Mouse (Mus musculus): Measurements from ENCODE around the gene Mri1. TPM values are rescaled to one million over a fixed set of nuclear protein-coding genes. Genes with fewer than 3 reads are reported as not detected.

The Mri1 gene
- 10 to 100 TPM; 12.3 to 34.7 TPM for polyA plus RNA-seq (2012; fragmentation: generic; extraction: Trizol)

DNA sequence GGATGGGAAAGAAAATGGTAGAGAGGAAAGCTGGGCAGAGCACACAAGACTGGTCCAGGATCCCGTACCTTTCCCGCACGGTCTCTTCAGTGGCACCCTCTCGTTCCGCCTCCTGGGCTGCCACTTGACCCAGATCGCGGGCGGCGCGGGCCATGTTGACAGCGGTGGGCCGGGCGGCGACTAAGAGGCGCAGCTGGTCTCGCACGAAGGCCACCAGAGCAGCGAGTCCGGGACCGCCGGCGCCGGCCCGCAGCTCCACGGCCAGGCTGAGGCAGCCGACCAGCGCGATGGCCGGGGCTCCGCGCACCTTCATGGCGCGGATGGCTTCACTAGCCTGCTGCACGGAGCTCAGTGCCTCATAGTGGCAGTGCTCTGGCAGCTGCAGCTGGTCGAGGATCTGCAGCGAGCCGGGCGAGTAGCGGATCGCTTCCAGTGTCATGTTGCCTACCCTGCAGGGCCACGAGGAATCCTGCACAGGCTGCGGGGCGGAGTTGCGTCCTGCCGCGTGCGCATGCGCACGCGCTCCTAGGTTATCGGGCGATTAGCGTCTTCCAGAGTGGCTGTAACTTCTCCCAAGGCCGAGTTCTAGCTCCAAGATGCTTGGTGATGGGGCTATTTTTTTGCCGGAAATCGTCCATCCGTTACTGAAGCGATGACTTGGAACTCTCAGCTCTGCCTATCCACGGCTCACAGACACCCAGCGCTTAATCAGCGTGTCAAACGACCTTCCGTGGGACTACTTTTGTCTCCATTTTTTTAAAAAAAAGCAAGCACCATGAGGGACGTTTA, at the start of gene Mri1:
Mri1 (minus strand) TSS at position 505 of the 789 bp plus-strand sequence.

DNA sequence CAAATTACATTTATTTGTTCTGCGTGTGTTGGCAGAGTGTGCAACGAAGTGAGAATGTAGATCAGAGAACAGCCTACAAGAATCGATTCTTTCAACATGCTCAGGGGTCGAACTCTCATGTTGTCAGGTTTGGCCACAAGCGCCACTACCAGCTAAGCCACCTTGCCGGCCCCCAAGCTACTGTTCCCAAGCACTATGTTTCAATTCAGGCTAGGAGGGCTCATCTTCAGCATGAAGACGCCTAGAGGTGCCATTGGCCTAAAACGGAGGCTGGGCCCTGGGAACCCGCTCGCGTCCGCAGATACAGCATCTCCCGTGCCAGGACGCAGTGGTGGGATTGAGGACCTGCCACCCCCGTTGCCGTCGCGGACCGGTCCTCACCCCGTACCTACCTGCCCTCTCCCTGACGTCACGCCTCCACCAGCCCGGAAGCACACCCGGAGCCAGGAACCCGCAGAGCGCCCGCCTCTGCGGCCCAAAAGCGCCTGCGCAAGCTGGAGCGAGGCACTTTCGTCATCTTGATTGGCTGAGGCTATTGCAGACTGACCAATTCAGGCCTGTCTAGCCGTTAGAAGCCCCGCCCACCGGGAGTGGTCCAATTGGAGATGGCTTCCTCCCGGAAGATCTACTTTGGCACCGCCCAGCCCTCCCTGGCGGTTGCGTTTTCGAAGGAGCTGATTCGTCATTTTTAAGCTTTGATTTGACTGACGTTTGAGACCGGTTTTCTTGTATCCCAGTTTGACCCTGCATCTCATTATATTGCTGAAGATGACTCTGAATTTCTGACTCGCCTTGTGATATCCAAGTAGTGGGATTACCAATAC, 13.0 kb upstream of the Mri1 start, which contains the start of gene Ccdc130:
Ccdc130 (minus strand) TSS at position 431 of the 824 bp plus-strand sequence.

DNA sequence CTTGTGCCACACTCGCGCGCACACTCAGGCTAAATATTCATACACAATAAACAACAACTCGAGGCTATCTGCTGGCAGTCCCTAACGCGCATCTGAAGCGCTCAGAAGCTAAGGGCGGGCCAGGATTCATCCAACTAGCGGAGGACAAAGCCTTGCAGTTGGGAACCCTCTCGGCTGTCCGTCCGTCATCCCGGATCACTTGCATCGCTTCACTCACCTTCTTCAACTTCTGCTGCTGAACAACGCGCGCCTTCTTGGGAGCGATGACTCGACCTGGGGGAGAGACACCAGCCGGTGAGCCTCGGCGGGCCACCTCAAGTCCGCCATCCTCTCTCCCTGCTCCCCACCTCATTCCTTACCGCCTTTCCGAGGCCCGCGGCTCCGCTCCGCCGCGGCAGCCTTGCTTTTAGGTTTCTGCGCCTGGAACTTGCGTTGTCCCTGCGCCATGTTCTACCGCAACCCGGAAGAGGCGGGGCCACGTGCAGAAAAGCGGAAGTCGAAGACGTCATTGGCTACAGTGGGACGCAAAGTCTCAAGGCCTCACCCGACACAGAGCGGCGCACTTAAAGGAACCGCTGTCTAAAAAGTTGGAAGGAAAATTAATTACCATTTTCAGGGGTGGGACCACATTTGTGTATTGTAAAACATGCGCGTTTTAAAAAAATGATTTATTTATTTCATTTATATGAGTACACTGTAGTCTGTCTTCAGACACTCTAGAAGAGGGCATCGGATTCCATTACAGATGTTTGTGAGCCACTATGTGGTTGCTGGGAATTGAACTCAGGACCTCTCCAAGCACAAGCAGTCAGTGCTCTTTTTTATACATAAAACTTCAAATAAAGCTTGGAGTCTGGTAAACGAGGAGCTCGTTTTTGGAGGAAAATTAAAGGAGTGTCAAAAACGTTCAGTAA, 7.6 kb downstream of the Mri1 start, which contains the start of gene D8Ertd738e:
D8Ertd738e (minus strand) TSS at position 463 of the 914 bp plus-strand sequence.

DNA sequence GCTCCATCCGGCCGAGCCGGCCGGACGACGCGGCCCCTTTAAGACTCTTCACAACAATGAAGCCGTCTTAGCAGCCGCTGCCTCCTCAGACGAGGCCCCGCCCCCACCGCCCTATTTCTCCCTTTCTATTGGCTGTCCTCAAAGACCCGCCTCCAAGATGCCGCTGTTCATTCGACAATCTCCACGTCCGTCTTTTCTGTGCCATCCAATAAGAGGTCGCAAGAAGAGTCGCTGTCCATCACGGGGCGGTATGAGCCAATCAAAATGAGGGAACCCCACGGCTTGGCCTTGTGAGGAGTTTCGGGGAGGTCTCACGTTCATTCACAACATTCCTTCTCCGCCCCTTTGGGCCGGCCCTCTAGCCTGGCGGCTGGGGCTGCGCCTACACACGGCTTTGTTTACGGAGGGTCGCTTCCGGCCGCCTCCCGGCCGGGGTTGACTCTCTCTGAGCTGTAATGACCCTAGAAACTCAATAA, 20.1 kb downstream of the Mri1 start, which contains the start of gene Zswim4:
Zswim4 (minus strand) TSS at position 58 of the 476 bp plus-strand sequence.

Other genes with a start within 250 kb of the Mri1 start
- 1 to 10 TPM in 1 of 2 experiments, under 1 TPM in 1; 0.66 to 3.2 TPM for gene 2210011C24Rik, start 245.2 kb downstream of the Mri1 start, polyA plus RNA-seq (2012; fragmentation: generic; extraction: Trizol)
- gene Palm3, start 235.9 kb downstream of the Mri1 start, polyA plus RNA-seq (2012; fragmentation: generic; extraction: Trizol): under 1 TPM; 0.08 to 0.14 TPM
- under 1 TPM in 1 of 2 experiments, not detected in 1; 0.01 TPM for gene Il27ra, start 214.7 kb downstream of the Mri1 start, polyA plus RNA-seq (2012; fragmentation: generic; extraction: Trizol)
- not detected for gene Rln3, start 212.3 kb downstream of the Mri1 start, polyA plus RNA-seq (2012; fragmentation: generic; extraction: Trizol)
- gene Gm10643, start 192.2 kb downstream of the Mri1 start, polyA plus RNA-seq (2012; fragmentation: generic; extraction: Trizol): 1 to 10 TPM in 1 of 2 experiments, under 1 TPM in 1; 0.18 to 1.1 TPM
- gene Rfx1, start 190.5 kb downstream of the Mri1 start, polyA plus RNA-seq (2012; fragmentation: generic; extraction: Trizol): 10 to 100 TPM in 1 of 2 experiments, 1 to 10 TPM in 1; 5.9 to 13.7 TPM
- gene Dcaf15, start 152.6 kb downstream of the Mri1 start, polyA plus RNA-seq (2012; fragmentation: generic; extraction: Trizol): 10 to 100 TPM; 25.8 to 33.2 TPM
- 10 to 100 TPM in 1 of 2 experiments, 1 to 10 TPM in 1; 5.4 to 12.8 TPM for gene Podnl1, start 131.3 kb downstream of the Mri1 start, polyA plus RNA-seq (2012; fragmentation: generic; extraction: Trizol)
- gene Cc2d1a, start 109.4 kb downstream of the Mri1 start, polyA plus RNA-seq (2012; fragmentation: generic; extraction: Trizol): 10 to 100 TPM; 37.0 to 44.8 TPM
- gene 4930432K21Rik, start 109.3 kb downstream of the Mri1 start, polyA plus RNA-seq (2012; fragmentation: generic; extraction: Trizol): 1 to 10 TPM in 1 of 2 experiments, under 1 TPM in 1; 0.60 to 1.3 TPM
- gene Nanos3, start 72.1 kb downstream of the Mri1 start, polyA plus RNA-seq (2012; fragmentation: generic; extraction: Trizol): 1 to 10 TPM; 1.2 to 2.4 TPM
- gene Zswim4, start 20.3 kb downstream of the Mri1 start, polyA plus RNA-seq (2012; fragmentation: generic; extraction: Trizol): 1 to 10 TPM; 3.2 to 8.1 TPM
- gene D8Ertd738e, start 7.6 kb downstream of the Mri1 start, polyA plus RNA-seq (2012; fragmentation: generic; extraction: Trizol): 100 to 1,000 TPM; 269 to 302 TPM
- gene Ccdc130, start 13.1 kb upstream of the Mri1 start, polyA plus RNA-seq (2012; fragmentation: generic; extraction: Trizol): 10 to 100 TPM in 1 of 2 experiments, 1 to 10 TPM in 1; 4.9 to 18.8 TPM
- gene Cacna1a, start 131.1 kb upstream of the Mri1 start, polyA plus RNA-seq (2012; fragmentation: generic; extraction: Trizol): 10 to 100 TPM in 1 of 2 experiments, 1 to 10 TPM in 1; 3.8 to 11.3 TPM

Measured in C3H10T1/2 (cell line).